Mouse (Mus musculus) 416B (cell line): Measurements from ENCODE around the gene Pecam1.

Experiments used
- DNase-seq: peaks from one replicate; pipeline ENCODE4 v3.0.0; 2011; ENCODE audit warnings: low read depth

Gene Pecam1

DNA sequence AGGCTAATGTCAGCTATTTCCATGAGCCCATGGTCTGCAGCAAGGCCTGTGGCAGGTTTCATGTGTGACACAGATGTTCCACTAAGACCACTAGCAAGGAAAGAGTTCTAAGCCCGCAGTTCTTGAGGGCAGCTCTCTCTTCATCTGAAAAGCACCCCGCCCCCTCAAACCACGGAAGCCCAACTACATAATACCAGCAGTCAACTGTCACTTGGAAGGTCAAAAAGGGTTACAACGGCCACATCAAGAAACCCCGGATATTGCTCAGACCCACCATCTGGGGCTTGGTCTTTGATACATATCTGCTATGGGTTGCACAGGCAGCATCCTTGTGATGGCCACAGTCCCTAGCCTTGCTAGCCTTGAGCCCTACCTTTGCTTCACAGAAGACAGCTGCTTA is 62.1 kb downstream of the Pecam1 start:
- DNase-seq = peak; percentile 93

DNA sequence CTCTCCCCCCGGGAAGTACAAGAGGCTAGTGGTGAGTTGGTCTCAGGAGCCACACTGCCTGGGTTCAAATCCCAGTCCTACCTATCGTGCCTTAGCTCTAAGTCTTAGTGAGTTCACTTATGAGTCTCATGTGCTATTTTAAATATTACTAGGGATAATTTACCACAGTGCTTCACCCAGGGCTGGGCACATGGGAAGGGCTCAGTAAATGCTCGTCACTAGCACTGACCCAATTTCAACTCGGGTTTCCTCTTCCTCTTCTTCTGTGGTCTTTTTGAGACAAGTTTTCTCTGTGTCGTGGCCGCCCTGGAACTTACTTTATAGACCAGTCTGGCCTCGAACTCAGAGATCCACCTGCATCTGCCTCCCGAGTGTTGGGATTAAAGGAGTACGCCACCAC is 63.1 kb downstream of the Pecam1 start:
- no peak for DNase-seq

- DNase-seq = no peak
Measured at GRCm38 (mm10) chr11:106684027-106684426, 66.4 kb downstream of the Pecam1 start.

DNA sequence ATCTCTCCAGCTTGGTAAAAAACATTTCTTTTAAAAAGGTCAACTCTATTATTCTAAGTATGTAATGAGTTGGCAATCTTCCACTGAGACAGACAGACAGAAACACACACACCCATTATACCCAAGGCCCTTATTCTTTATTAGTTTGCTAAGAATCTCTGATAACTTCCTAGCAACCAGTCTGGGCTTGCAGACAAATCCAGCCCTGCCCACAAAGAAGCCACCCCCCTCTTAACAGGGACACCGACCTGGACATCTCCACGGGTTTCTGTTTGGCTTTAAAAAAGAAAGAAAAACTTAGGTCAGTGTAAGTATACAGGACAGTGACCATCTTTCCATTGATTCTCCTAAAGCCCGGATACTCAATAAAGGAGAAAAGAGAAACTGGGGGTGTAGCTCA is 67.1 kb downstream of the Pecam1 start:
- no peak for DNase-seq

DNA sequence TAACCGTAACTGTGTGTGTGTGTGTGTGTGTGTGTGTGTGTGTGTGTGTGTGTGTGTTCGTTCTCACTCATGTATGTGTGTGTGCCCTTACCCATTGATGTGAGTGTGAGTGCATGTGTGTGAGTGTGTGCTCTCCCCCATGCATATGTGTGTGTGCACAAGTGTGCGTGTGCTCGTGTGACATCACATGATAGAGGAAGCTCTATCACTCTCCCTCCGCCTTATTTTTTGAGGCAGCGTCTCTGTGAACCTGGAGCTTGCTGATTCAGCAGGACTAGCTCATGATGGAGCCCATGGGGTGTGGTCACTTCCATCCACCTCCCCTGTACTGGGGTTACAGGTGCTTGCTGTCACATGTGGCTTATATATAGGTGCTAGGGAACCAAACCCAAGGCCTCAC is 69.3 kb downstream of the Pecam1 start:
- no peak for DNase-seq

DNA sequence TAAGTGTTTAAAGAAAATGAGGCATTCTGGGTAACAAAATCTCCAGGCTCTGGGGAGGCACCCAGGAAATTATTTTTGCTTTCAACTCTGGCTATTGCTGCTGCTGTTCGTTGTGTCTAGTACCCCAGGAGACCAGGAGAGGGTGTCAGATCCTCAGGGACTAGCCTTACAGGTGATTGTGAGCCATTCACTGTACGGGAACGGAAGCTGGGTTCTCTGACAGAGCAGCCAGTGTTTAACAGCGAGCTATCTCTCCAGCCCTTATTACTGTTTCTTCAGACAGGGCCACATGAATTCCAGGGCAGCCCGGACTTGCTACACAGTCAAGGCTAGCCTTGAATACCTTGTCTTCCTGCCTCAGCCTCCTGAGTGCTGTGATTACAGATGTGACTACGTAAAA is 70.6 kb downstream of the Pecam1 start:
- DNase-seq = no peak

DNA sequence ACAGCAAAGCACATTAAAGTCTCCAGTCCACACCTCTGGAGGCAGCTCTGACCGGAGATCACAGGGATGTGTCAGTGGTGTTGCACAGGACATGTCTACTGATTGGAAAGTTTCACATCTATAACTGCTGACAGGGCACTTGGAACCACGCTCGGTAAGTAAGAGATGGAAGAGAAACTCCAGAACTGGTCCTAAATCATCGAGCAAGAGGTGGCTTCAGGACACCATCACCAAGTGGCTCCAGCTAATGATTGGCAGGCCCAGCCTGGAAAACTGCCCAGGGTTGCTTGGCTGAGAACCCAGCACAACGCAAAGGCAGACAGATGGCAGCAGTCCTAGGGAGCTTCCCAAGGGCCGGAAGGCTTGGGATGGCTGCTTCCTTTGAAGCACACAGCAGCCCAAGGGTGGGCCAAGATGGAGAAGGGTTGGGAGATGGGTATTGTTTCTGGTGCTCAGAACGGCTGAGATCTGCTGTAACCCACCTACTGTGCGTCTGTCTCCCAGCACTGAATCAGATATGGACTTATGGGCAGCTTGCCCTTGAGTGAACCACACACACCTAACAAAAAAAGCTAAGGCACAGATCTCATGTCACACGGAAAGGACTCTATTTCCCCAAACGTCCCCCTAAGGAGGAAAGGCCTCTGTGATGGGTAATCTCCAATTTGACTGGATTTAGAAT is 72.4 kb downstream of the Pecam1 start:
- no peak for DNase-seq

GRCm38 (mm10) chr11:106677331-106677730 is 73.1 kb downstream of the Pecam1 start:
- DNase-seq = no peak

- no peak for DNase-seq
Measured at GRCm38 (mm10) chr11:106675875-106676274, 74.6 kb downstream of the Pecam1 start.

GRCm38 (mm10) chr11:106675201-106675726 is 75.2 kb downstream of the Pecam1 start:
- DNase-seq = peak; percentile 20

- peak; percentile 61 for DNase-seq
Measured at GRCm38 (mm10) chr11:106674612-106675153, 75.7 kb downstream of the Pecam1 start.

GRCm38 (mm10) chr11:106673727-106674611 is 76.5 kb downstream of the Pecam1 start:
- no peak for DNase-seq

DNA sequence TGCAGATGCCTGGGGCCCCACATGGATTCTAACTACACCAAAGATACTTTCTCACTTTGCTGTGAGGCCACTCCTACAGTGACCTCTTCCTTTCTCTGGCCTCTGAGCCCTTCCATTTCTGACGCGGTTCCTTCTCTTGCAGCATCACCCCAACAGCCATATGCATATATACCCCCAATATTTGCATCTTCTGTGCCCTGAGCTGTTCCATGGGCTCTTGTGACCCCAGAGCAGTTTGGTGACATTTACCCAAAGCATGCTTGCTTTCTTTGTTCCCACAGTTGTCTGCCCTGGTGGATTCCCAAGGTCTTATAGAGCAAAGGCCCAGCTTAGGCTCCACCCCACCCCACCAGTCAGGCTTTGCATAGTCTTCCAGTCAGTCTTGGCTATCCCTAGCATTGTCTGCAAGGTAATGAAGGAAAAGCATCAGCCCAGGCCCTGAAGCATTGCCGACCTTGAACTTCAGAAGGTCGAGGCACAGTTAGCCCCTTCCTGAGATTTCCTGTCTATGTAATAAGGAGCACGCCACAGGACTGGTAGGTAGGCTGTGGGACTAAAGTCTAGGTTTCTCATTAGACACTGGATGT is 77.4 kb downstream of the Pecam1 start:
- no peak for DNase-seq

- DNase-seq = no peak
Measured at GRCm38 (mm10) chr11:106671801-106672200, 78.6 kb downstream of the Pecam1 start.

DNA sequence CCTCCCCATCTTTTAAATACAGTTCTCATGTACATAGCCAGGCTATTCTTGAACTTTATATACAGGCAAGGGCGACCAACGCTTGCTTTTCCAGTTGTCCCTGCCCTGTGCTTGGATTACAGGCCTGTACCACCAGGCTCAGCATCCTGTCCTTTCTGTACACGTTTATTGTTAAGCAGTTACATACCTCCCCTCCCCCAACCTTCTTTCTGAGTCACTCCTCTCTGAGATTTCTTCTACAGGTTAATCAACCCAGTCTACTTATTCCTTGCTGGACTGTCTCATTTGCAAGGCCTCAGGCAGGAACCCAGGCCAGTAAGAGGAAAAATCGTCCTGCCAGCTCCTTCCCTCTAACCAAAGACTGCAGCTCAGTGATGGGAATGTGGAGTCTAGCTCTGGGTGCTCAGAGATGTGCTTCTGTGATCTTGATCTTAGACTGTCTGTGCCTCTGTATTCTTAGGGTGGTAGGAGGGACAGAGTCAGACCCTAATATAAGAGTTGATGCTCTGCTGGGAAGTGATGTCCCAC is 79.4 kb downstream of the Pecam1 start:
- no peak for DNase-seq

DNA sequence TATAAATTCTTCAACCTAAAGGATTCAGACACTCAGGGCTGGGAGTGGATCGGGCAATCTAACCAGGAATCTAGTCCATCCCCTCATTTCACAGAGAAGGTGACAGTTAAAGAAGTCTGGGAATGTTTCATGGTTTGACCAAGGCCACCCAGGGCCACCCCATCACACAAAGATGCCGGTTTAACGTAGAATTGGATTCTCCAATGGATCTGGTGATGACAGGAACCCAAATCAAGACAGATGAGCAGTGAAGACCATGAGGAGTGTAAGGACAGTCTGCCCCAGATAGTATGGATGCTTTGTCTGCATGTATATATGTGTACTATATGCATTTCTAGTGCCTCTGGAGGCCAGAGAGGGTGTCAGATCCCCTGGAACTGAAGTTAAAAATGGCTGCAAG is 80.2 kb downstream of the Pecam1 start:
- no peak for DNase-seq

DNA sequence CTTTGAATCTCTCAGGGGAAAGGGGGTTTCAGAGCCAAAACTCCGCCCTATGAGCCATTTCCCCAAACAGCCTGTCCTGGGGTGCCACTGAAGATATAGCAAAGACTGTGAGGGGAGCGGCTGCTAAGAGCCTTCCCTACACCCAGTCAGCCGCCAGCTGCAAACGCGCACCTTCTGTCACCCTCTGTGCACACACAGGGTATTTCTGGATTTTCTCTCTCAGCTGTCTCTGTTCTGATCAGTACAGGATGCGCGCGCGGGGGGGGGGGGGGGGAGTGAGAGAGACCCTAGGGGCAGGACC is 80.6 kb downstream of the Pecam1 start:
- no peak for DNase-seq

DNA sequence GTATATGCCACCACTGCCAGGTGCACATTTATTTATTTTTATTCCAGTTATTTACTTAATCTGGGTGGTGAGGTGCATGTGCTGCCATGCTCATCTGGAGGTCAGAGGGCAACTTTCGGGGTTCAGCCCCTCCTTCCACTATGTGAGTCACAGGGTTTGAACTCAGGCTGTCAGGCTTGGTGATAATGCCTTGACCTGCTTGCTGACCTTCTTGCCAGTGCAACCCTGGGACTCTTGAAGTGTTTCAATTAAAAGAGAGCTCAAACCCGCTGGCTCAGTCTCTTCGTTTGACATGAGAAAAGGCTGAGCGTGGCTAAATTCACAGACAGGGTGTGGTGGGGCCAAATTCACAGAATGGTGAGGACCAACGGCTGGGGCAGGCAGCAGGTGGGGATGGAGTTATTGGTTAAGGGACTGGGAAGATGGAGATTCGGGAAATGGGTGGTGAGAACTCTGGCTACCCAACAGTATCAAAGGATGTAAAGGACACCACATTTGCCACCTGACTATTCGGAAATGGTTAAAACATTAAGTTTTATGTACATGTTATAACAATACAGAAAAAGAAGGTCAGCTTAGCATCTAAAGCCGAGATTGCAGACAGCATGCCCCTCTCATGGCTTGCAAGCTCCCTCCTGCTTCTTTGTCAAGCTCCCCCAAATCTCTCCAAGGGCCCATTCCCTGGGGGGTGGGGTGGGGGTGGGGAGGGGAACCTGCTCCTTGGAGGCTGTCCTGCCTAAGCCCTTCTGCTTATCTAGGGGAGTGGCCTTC is 81.1 kb downstream of the Pecam1 start:
- DNase-seq = no peak

DNA sequence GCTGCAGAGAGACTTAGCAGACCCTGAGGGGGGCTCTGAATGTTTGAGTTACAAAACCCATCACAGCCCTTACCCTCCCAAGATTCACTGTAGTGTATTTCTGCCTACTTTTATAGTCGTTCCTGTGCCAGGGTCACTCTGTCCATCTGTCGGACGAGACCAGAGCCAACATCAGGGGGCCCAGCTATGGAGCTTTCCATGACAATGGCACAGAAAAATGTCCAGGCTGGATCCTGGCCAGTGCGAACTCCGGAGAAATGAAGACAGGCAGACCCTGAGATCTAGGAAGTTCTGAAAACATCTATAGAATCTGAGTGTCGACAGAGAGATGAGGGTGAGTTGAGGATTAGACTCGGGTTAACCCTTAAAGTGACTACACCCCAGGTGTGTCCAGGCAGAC is 82.1 kb downstream of the Pecam1 start:
- DNase-seq = no peak

DNA sequence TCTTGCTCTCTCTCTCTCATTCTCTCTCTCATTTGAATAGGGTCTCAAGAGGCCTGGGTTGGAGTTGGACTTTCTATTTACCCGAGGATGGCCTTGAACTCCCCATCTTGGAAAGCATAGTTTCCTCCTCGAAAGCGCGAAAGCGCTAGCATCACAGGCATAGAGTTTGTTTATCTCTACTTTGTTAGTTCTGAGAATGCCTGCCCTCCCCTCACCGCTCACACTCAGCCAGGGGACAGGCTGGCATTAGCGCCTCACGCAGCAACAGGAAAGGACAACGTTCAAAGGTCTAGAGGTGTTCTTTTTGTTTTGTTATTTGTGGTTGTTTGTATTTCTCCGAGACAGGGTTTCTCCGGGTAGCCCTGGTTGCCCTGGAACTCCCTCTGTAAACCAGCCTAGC is 82.6 kb downstream of the Pecam1 start:
- DNase-seq = no peak

DNA sequence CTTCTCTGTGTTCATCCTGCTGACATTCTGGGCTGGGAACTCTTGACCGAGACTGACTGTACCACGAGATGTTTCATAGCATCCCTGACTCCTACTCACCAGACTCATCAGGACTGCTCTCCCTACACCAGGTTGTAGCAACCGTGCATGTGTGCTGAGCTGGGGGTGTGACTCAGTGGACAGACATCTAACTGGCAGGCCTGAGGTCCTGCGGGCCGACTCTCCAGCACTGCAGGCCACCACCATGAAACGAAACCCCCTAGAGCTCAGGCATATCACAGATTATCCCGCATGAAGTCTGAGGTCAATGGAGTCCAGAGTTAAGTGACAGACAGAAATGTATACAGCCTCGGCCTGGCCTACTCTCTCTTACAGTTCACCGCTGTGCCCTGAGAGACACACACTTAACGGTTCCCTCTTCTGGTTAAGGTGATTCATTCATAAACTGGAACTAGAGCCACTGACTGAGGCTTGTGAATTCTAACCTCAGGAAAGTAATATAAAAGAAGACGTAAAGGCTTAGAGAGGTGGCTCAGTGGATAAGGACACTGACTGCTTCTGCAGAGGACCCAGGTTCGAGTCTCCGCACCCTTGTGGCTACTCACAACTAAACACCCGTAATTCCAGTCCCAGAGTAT is 83.8 kb downstream of the Pecam1 start:
- no peak for DNase-seq
